Mouse (Mus musculus): ENCODE measurements around the gene Apoa2. TPM values are rescaled to one million over a fixed set of nuclear protein-coding genes. Genes with fewer than 3 reads are reported as not detected.

Apoa2 gene
- polyA plus RNA-seq, 1 experiment from 2014 or later: 4.0 TPM

- no peak for DNase-seq (ENCODE audit: low spot score)
These were observed 32.9 kb downstream of the Apoa2 start for GRCm38 (mm10) chr1:171257781-171258180.

- no peak for DNase-seq (ENCODE audit: low spot score)
These were observed 34.1 kb downstream of the Apoa2 start for GRCm38 (mm10) chr1:171258921-171259320.

DNA sequence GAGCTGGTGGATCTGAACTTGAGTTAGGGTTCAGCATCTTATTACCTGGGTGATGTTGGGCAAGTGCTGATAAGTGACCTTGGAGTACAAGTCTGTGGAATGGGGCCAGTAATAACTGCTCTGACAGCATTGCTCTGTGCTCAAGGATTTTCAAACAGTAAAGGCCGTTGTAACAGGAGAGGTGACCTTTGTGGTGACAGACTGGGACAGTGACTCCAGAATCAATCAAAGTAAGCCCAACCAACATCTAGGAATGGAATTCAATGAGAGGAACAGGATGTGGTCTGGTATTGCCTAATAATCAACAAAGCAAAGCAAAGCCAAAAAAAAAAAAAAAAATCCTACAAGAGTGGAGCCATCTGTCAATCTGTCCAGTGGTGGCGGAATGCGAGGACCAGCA, 35.5 kb downstream of the Apoa2 start:
- DNase-seq (ENCODE audit: low spot score): no peak

- DNase-seq (ENCODE audit: low spot score): no peak
These were observed 37.8 kb downstream of the Apoa2 start for GRCm38 (mm10) chr1:171262594-171263130.

GRCm38 (mm10) chr1:171263185-171263611, 38.3 kb downstream of the Apoa2 start:
- DNase-seq (ENCODE audit: low spot score): no peak

GRCm38 (mm10) chr1:171263666-171264461, 39.0 kb downstream of the Apoa2 start:
- no peak for DNase-seq (ENCODE audit: low spot score)

DNA sequence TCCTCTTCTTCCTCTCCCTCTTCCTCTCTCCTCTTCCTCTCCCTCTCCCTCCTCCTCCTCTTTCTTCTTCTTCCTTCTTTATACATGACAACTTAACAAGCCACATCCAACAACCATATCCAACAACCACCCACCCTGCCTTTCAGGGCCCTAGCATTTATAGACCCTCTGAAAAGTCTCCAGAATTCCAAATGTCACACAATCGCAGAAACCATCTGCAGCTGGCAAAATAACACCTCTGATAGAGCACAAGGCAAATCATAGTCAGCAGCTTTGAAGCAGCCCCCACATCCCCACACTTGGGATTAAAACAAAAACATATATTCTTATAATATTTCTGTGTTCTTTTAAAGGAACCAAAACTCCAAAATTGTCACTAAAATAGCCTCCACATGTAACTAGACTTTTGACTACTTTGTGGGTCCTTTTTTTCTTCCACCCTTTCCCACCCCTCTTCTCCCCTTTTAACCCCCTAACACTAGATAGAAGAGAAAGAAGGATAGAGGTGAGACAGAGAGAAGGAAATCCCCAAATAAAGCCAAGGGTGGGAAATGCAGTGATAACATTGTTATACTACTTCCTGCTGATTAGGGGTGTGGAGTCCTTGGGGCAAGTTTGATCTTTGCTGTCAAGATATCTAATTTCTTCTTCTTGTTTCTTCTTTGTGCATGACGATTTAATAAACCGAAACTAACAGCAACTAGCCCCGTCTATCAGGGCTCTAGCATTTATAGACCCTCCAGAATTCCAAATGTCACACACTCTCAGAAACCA, 41.3 kb downstream of the Apoa2 start:
- DNase-seq (ENCODE audit: low spot score): no peak

DNA sequence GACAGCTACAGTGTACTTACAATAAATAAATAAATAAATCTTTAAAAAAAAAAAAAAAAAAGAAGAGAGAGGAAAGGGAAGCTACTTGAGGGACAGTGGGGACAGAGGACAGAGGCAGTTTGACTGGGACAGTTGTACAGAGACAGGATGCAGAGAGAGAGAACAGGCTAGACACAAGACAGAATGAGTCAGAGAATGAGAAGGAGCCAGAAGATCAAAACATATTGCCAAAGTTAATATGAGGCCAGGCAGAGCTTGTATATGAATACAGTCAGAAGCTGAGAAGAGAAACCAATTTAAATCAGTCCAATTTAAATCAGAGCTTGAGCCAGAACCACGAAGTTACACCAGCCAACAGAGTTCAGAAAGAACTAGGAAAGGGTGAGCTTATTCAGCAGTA, 43.5 kb downstream of the Apoa2 start:
- no peak for DNase-seq (ENCODE audit: low spot score)

DNA sequence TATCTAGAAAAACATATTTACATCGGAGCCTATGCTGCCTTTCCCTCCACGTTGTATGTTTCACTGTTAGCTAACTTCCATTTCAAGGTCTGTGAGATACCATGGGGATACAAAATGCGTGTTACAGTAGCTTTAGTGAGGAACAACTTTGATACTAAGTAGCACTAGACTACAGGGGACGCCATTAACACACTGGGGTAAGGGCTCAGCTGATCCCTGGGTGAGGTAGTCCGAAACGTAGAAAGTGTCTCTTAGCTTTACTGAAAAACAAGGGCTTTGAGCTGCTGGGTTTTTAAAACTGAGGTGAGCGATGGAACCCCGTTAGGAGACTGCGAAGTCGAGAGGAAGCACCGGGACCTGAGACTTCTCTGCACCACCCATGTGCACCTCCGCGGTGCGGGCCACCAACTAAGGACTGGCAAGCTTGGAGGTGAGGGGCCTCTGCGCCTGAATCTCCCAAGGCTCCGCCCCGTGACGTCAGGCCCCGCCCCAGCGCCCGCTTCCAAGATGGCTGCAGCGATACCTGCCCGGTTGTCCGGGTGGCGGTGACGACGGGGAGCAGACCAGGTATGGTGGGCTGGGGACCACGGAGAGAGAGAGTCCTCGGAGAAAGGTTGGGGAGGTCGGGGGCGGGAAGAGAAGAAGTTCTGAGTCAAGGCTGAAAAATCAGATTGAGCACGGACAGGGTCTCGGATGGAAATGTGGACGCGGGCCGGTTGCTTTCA, 45.2 kb downstream of the Apoa2 start, which contains the start of gene B4galt3:
TSS of gene B4galt3 (plus strand) at position 481 of the 725 bp plus-strand sequence.
- DNase-seq (ENCODE audit: low spot score): peak; percentile 95

DNA sequence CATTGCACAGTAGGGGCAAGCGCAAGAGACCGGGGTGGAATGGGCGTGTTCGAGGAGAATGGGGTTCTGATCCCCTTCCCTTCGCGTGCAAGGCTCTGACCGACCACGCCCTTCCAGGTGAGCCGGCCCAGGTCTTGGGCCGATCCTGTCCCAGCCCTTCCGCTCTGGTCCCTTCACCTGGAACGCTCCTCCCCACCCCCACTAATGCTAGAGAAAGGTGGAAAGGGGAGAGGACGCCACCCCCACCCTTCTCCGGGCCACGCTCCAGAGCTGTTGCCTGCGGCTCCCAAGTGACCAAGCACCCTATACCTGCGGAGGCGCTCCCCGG, 45.7 kb downstream of the Apoa2 start:
- no peak for DNase-seq (ENCODE audit: low spot score)

GRCm38 (mm10) chr1:171271196-171271595, 46.3 kb downstream of the Apoa2 start:
- DNase-seq (ENCODE audit: low spot score): no peak

DNA sequence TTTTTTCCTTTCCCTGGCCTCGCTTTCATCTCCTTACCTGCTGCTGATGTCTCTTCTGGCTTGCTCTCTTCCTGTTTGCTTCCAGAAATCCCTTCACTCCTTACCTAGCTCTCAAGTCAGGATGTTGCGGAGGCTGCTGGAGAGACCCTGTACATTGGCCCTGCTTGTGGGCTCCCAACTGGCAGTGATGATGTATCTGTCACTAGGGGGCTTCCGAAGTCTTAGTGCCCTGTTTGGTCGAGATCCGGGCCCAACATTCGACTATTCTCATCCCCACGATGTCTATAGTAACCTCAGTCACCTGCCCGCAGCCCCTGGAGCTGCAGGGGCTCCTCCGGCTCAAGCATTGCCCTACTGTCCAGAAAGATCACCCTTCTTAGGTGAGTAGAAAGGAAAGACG, 46.8 kb downstream of the Apoa2 start:
- DNase-seq (ENCODE audit: low spot score): no peak

DNA sequence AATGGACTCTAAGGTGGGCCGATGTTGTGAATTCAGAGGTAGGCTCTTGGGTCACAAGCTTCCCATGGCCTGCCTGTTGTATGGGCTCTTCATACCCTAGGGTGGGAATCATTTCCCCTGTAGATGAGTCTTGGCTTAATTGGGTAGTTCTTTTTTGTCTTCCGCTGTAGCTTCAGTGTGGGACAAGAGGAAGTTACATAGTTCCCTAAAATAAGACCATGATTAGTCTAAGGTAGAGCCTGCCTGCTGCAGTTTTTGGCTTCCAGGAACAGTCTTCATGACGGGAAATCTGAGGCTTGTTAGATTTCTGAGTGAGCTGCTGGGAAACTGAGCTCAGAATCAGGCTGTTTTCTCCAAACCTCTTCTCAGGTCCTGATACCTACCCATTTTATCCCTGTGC, 47.2 kb downstream of the Apoa2 start:
- DNase-seq (ENCODE audit: low spot score): no peak

DNA sequence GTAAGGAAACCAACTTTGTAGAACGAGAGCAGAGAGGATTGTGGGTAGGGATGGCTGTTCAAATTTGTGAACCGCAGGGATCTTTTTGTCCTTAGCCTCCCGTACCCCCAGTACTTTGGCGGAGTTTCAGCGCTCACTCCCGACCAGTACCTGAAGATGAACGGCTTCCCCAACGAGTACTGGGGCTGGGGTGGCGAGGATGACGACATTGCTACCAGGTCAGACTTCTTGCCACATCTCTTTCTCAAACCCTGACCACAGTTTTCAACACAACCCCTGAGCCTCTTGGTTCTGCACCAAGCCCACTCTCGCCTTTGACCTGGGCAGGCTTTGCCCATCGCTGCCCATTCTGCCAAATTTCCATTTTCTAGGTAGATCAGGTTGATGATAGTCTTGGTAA, 49.3 kb downstream of the Apoa2 start:
- no peak for DNase-seq (ENCODE audit: low spot score)

DNA sequence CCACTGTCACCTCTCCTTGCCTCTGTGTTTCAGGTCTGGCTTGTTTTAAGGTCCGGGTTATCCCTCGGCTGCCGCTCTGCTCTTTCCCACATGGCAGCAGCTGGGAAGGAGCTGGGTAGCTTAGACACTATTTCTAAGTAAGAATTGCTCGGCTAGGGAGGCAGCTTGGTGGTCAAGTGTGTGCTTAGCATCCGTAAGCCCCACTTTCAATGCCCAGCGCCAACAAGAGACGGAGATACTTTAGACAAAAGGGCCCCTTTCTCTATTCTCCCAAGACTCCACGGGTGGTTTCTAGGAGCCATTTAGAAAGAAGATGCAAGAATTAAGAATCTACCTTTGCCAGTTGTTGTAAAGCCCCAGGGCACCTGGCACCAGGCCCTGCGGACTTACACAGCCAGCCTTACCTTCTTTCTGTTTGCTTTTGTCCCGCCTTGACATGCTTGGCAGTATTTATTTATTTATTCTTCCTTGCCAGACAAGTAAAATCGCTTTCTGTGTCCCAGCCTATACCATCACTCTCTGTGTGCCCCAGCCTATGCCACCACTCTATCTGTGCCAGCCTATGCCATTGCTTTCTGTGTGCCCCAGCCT, 50.4 kb downstream of the Apoa2 start:
- no peak for DNase-seq (ENCODE audit: low spot score)

Other genes with a start within 250 kb of the Apoa2 start
- gene Fcgr2b, start 248.5 kb upstream of the Apoa2 start, polyA plus RNA-seq (2015; fragmentation: Nextera tagmentation; extraction: Ambion mirVana): 14.4 and 15.2 TPM in 2 replicates
- gene Fcgr4, start 206.1 kb upstream of the Apoa2 start, polyA plus RNA-seq (2015; fragmentation: Nextera tagmentation; extraction: Ambion mirVana): 1.4 and 1.6 TPM in 2 replicates
- 18.0 and 21.4 TPM in 2 replicates for gene Fcgr3, start 160.1 kb upstream of the Apoa2 start, polyA plus RNA-seq (2015; fragmentation: Nextera tagmentation; extraction: Ambion mirVana)
- 2.3 and 2.7 TPM in 2 replicates for gene Cfap126, start 111.1 kb upstream of the Apoa2 start, polyA plus RNA-seq (2015; fragmentation: Nextera tagmentation; extraction: Ambion mirVana)
- 158 and 201 TPM in 2 replicates for gene Sdhc, start 74.5 kb upstream of the Apoa2 start, polyA plus RNA-seq (2015; fragmentation: Nextera tagmentation; extraction: Ambion mirVana)
- gene Mpz, start 74.3 kb upstream of the Apoa2 start, polyA plus RNA-seq (2015; fragmentation: Nextera tagmentation; extraction: Ambion mirVana): 0.18 and 0.37 TPM in 2 replicates
- 2.3 and 2.7 TPM in 2 replicates for gene Pcp4l1, start 28.8 kb upstream of the Apoa2 start, polyA plus RNA-seq (2015; fragmentation: Nextera tagmentation; extraction: Ambion mirVana)
- gene Nr1i3, start 11.1 kb upstream of the Apoa2 start, polyA plus RNA-seq (2015; fragmentation: Nextera tagmentation; extraction: Ambion mirVana): 0.14 and 0.17 TPM in 2 replicates
- 23.7 and 25.8 TPM in 2 replicates for gene Tomm40l, start 2.5 kb upstream of the Apoa2 start, polyA plus RNA-seq (2015; fragmentation: Nextera tagmentation; extraction: Ambion mirVana)
- gene Fcer1g, start 9.3 kb downstream of the Apoa2 start, polyA plus RNA-seq (2015; fragmentation: Nextera tagmentation; extraction: Ambion mirVana): 93.8 and 97.1 TPM in 2 replicates
- gene Adamts4, start 25.4 kb downstream of the Apoa2 start, polyA plus RNA-seq (2015; fragmentation: Nextera tagmentation; extraction: Ambion mirVana): 0.68 and 0.86 TPM in 2 replicates
- 215 and 218 TPM in 2 replicates for gene Ndufs2, start 26.3 kb downstream of the Apoa2 start, polyA plus RNA-seq (2015; fragmentation: Nextera tagmentation; extraction: Ambion mirVana)
- gene B4galt3, start 45.3 kb downstream of the Apoa2 start, polyA plus RNA-seq (2015; fragmentation: Nextera tagmentation; extraction: Ambion mirVana): 43.9 and 50.6 TPM in 2 replicates
- 34.2 and 34.3 TPM in 2 replicates for gene Ppox, start 56.1 kb downstream of the Apoa2 start, polyA plus RNA-seq (2015; fragmentation: Nextera tagmentation; extraction: Ambion mirVana)
- 39.5 and 42.7 TPM in 2 replicates for gene Usp21, start 62.9 kb downstream of the Apoa2 start, polyA plus RNA-seq (2015; fragmentation: Nextera tagmentation; extraction: Ambion mirVana)
- 109 and 111 TPM in 2 replicates for gene Ufc1, start 70.0 kb downstream of the Apoa2 start, polyA plus RNA-seq (2015; fragmentation: Nextera tagmentation; extraction: Ambion mirVana)
- 44.2 and 47.8 TPM in 2 replicates for gene Dedd, start 104.1 kb downstream of the Apoa2 start, polyA plus RNA-seq (2015; fragmentation: Nextera tagmentation; extraction: Ambion mirVana)
- gene Nit1, start 120.6 kb downstream of the Apoa2 start, polyA plus RNA-seq (2015; fragmentation: Nextera tagmentation; extraction: Ambion mirVana): 39.0 and 44.0 TPM in 2 replicates
- gene Pfdn2, start 120.6 kb downstream of the Apoa2 start, polyA plus RNA-seq (2015; fragmentation: Nextera tagmentation; extraction: Ambion mirVana): 87.5 and 92.2 TPM in 2 replicates
- 0.76 and 1.4 TPM in 2 replicates for gene Klhdc9, start 135.7 kb downstream of the Apoa2 start, polyA plus RNA-seq (2015; fragmentation: Nextera tagmentation; extraction: Ambion mirVana)
- gene Nectin4, start 145.0 kb downstream of the Apoa2 start, polyA plus RNA-seq (2015; fragmentation: Nextera tagmentation; extraction: Ambion mirVana): 0.91 and 1.1 TPM in 2 replicates
- gene Arhgap30, start 163.9 kb downstream of the Apoa2 start, polyA plus RNA-seq (2015; fragmentation: Nextera tagmentation; extraction: Ambion mirVana): 64.2 and 73.2 TPM in 2 replicates
- gene Usf1, start 186.3 kb downstream of the Apoa2 start, polyA plus RNA-seq (2015; fragmentation: Nextera tagmentation; extraction: Ambion mirVana): 80.7 and 90.6 TPM in 2 replicates
- 4.7 and 4.8 TPM in 2 replicates for gene Tstd1, start 193.8 kb downstream of the Apoa2 start, polyA plus RNA-seq (2015; fragmentation: Nextera tagmentation; extraction: Ambion mirVana)
- 15.4 and 22.7 TPM in 2 replicates for gene F11r, start 212.5 kb downstream of the Apoa2 start, polyA plus RNA-seq (2015; fragmentation: Nextera tagmentation; extraction: Ambion mirVana)

All from thymus, postnatal 0 days (tissue).